Mouse (Mus musculus) heart, adult 18-20 months (tissue): ENCODE data around the gene Olfml3. TPM values are rescaled to one million over a fixed set of nuclear protein-coding genes. Genes with fewer than 3 reads are reported as not detected.
A peak's percentile ranks its signal among the peaks of the same experiment; 100 is the strongest.

Experiments used
- DNase-seq, 2 experiments: peaks; one replicate each; pipeline ENCODE4 v3.0.0; 2021 to 2022; ENCODE audit warnings: mixed read lengths in 1 of 2
- total RNA-seq, 2 experiments: library from RNA; stranded (reverse); gene quantifications; 2 replicates each; pipeline ENCODE4 v1.2.3; 2021

The Olfml3 gene
- total RNA-seq, 2 experiments from 2014 or later: 4.3 to 5.3 TPM

DNA sequence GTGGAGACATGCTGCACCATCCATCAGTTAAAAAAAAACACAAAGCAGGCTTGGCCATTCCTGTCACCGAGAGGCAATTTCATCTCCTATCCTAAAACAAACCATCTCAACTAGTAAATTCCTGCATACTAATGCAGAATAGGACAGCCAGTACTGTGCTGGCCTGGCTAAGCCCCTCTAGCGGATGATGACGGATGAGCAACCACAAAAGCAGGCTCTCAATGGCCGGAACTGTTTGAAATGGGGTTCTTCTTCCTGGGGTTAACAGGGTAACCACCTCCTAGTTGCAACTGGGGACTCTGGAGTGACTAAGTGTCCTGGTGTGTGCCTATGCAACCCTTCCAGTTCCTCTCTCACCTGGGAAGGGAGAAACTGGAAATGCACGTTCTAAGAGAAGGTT lies 2.5 kb upstream of the Olfml3 start:
- DNase-seq: no peak

DNA sequence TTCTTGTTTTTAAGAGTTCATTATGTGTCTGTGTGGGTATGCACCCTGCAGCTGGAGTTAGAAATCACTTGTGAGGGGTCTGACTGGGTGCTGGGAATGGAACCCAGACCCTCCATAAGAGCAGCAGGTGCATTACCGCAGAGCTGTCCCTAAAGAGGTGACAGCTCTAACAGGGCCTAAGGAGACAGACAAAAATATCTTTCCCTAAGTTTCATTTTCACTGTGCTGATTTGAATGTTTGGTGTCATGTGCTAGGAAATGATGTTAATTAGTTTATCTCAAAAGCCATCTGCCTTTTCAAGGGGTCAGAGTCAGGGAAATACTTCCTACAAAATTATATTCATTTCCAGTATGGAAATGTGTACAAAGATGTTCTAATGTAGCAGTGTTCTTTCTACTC lies 1.5 kb upstream of the Olfml3 start, which contains the start of gene Gm10964:
Gm10964 (plus strand) TSS at position 38 of the 400 bp plus-strand sequence.
- no peak for DNase-seq

DNA sequence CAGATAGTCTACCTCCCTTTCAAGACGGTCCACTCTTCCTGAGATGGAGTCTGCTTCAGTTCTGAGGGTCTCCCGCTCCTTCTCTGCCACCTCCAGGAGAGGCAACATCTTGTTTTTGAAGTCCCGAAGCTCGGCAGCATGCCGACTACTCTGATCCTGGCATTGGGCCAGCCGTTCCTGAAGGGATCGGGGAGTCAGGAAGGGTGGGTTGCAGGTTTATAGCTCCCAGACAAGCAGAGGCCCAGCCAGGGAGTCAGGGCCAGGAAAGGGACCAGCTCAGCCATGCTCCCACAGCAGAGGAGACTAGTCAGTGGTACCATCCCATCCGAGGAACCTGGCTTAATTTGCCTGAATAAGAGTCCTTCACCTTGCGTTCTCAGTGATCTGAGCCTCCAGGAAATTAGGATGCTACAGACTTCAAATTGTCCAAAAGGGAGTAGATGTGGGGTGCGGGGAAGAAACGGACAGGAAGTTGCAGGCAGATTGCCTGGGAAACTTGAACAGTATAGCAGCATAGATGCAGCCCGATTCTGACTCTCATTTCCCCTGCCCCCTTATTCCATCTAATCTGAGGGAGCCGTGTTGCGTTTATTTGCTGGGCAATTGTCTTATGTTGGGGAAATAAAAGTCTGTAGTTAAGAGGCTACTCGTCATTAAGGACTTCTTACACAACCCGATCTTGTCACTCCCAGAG lies 593 bp downstream of the Olfml3 start:
- peak; percentile 74 to 80 for DNase-seq

DNA sequence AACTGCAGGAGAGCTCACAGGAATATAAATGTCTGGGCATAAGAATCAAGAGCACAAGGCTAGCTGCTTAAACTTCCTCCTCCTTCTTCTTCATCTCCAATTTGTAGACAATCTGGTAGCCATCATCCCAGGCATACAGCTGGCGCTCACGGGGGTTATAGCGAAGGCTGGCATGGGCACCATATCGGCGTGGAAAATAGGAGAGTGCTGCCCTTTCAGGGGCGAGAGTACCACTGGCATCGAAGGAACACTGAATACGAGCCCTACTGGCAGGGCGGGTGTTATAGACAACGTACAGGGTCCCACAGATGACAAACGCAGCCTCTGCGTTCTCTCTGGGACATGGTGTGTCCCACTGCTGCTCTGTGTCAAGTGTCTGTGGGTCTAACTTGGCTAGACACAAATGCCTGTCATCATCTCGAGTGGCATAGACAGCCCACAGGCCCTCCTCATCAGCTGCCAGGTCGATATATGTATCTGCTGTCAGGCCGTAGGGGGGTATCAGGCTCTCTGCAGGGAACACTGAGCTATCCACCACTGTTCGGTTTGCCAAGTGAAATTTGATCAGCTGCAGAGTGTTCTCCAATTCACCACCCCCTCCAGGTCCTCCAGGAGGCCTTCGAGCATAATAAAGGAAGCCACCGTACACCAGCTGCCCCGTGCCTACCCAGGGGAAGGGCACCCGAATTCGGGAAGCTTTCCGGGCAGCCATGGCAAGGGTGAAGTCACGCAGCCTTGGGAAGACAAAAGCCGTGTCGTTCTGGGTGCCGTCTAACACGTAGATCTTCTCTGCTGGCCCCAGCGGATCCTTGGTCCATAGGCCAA lies 1.8 kb downstream of the Olfml3 start:
- DNase-seq: no peak

DNA sequence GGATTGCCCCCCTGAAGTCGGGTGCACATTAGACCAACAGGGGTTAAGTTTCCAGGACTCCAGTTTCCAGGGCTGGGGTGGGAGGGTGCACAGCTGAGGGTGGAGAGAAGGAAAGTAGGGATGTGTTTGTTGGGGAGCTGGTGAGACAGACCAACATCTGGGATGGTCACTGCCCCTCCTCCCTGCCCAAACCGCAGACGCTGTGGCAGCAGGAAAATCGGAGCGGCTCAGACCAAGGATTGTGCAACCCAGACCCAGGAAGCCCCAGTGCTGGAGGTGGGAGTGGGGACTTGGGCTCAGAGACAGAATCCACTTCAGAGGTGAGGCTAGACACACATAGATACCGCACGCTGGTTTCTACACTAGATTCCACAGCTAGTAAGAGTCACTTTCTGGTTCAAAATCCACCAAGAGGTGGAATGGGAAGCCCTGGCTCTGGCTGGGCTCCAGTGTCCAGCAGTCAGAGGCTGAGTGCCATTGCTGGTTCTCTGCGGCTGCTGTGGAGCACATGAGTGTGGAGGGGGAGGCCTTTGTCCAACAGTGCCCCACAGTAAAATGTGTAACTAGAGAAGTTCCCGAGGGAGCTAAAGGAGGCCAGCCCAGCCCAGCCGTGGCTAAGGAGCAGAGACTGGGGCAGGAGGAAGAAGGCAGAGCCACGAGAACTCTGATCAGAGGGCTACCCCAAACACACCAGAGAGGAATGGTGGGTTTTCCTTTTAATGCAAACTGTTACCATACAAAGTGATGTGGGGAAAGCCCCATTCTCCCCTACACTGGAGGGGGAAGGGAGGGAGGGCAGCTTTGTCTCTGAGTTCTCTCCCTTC lies 2.9 kb downstream of the Olfml3 start:
- DNase-seq: peak; percentile 66 to 76

DNA sequence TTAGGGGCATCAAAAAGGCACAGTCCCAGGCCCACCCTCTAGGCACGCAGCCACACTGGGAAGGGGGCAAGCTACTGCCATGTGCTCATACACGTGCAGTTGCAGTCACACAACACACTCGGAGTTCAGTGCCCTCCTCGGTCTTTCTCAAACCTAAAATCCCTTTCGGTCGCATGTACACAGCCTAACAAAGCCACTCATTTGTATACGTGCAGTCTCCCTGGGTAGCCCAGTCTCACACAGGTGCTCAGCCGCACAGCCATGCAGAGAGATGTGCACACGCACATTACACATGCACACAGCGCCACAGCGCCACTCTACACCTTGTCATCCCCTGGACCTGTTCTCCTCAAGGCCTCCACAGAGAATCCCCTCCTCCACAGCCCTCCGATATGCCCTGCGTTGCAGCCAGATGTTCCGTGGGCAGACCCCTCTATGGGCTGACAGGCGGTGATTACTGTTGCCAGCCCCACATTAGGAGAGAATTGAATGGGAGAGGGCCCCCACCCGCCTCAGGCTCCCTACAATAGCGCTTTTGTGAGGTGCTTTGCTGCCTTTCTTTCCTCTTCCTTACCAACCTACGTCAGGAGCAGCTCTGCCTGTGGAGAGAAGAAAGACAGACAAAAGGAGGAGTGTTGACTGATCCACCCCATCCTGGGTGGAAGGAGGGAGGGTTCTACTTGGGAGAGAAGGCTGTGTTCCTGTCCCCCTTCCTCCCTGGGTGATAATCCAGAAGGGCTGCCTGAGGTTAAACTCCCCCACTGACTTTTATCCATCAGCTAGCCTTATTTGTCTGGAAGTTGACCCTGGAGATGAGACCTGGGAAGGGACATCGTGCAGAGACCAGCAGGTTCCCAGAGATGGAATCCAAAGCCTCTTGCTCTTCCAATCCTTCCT lies 3.8 kb downstream of the Olfml3 start:
- peak in 1 of 2 experiments; percentile 28 for DNase-seq

DNA sequence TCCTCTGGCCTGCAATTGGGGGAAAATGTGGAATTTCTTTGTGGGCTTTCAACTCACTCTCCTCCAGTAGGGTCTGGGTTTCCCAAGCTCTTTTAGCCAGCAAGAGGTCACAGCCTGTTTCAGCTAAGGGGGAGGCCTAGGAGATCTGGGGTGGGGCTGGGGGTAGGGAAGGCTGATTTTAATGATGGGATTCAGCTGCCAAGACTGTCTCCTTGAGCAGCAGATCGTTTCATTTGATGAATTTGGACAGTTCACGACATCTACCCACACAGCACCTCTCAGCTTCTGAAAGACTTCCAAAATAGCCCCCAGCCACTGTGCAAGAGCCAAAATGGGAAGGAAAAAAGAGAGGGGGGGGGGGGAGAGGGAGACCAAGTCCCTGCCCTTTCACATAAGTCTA lies 4.6 kb downstream of the Olfml3 start:
- no peak for DNase-seq

DNA sequence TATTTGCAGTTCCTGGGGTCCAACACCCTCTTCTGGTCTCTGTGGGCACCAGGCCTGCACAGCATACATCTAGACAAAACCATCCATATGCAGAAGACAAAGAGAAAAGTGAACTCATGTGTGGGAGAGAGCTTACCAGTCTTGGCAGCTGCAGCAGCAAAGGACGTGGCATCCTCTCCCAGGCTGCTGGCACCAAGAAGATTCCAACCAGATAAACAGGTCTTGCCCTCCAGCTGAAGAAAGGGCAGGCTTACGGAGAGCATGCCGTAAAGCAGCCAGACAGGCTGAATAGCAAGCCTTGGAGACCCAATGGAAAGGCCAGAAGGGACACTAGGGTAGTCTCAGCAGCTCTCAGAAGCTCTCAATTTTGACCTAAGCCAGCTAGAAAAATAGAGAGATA lies 5.7 kb downstream of the Olfml3 start:
- no peak for DNase-seq

DNA sequence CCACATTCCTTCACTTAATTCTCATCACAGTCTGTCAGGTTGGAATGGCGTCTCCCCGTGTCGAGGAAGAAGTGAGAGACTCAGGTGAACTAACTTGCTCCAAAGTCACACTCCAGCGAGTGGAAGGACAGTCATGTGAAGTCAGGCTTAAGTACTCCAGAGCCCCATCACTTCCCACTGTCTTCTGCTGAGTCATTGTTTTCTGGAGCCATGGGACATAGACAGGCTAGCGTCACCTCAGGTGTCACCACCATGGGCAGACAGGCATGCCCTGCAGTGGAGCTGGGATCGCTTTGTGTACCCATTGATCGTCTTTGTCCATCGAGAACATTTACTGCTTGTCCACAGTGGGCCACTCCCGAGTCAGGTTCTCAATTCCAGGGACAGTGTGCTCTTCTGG lies 8.0 kb downstream of the Olfml3 start:
- DNase-seq: no peak

DNA sequence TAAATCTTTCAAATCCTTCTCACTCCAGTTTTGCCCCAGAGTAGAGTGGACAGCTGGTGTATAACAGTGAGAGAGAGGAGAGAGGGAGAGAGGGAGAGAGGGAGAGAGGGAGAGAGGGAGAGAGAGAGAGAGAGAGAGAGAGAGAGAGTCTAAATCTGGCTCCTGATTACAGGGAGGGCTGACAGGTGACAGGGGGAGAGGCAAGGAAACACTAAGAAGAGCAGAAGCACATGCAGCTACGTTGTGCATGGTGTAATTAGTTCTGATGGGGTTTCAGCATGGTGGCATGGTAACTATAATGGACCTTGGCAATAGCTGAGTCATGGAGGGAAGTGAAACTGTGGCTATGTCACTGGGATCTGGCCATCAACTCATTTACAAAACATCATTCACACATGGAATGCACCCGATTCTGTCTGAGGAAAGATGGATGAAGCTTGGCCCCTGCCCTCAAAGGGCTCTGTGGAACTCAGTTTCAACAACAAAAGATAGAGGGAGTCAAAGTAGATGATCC lies 9.9 kb downstream of the Olfml3 start:
- DNase-seq: no peak

DNA sequence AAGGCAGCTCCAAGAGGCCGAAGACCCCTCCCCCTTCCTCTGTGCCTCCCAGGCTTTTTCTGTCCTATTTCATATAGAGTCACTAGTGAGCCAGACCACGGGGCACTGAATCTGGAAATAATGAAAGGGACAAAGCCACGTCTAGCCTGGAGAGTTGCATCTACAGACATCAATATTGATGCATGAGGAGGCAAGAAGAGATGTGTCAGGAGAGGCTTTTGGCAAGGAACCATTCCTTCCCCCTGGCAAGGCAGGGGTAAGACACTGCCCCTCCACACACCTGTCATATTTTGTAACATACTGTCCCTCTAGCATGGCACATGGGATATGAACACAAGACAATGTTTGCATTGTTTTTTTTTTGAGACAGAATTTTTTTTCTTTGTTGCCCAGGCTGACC lies 11.2 kb downstream of the Olfml3 start:
- no peak for DNase-seq

DNA sequence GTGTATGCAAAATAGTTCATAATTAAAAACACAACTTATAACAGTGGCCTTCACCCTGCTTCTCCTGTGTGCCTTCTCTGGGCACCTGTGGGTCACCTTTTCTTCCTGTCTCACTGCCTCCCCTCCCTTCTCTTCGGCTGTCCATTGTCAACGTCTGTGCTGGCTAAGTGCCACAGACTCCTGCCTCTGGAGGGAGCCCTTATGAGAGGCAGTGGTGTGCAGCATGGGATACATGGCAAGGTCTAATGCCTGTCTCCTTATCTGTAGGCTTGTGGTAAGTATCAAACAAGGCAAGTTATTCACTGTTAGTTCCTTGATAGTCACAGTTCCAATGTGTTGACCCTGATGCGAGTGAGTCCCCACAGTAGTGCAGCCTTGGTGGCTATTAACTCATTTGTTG lies 13.7 kb downstream of the Olfml3 start:
- no peak for DNase-seq

DNA sequence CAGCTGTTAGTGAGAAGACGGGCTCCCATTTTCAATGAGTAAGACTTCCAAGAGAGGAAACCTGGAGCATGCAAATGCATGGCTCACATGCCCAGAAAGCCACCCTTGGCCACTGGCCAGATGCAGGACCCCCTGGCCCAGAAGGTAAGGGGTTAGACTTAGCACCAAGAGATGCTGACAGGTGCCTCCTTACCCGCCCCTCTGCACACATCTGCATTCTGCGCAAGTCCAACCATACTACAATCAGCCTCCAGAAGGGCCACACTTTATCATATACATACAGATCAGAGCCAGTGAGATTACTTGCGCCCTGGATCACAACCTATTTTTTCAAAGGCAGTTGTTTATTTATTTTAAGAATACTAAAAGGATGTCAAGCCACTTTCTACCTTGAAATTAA lies 19.1 kb downstream of the Olfml3 start:
- DNase-seq: no peak

DNA sequence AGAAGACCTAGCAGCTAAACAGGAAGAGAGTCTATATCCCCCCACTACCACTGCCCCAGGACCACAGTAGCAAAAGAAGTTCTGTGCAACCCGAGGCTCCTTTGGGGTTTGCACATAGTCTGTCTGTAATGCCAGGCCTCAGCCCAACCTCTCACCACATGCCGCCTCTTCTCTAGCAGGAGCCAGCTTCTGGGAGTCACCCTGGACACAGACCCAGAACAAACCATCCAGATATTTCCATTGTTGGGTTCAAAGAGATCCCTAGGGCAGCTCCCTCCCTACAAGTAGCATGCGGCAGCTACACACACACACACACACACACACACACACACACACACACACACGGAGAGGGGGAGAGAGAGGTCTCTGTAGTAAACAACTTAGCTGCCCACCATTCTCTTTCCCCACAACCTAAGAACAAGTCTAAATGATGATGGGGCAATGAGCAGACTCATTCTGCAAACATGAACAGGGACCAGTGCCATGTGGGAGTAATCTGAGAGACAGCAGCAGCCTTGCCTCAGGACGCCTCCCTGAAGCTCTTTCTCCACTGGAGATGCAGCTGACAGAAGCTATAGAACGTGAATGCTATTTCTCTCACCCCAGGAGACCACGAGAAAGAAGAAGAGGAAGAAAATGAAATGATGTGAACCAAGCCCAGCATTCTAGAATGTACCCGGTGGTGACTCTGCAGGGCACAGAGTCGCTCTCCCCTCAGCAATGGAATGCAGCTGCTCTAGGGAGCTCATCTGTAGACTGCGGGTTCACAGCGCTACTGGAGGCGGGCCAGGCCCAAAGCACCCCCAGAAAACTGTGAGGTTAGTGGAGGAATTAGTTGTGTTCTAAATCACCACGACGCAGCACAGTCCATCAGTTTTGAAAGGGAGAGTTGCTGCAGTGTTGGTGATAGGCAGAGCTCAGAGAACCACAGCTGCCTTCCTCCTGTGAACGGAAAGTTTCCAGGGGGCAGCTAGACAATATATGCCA lies 20.7 kb downstream of the Olfml3 start:
- peak; percentile 38 to 51 for DNase-seq

DNA sequence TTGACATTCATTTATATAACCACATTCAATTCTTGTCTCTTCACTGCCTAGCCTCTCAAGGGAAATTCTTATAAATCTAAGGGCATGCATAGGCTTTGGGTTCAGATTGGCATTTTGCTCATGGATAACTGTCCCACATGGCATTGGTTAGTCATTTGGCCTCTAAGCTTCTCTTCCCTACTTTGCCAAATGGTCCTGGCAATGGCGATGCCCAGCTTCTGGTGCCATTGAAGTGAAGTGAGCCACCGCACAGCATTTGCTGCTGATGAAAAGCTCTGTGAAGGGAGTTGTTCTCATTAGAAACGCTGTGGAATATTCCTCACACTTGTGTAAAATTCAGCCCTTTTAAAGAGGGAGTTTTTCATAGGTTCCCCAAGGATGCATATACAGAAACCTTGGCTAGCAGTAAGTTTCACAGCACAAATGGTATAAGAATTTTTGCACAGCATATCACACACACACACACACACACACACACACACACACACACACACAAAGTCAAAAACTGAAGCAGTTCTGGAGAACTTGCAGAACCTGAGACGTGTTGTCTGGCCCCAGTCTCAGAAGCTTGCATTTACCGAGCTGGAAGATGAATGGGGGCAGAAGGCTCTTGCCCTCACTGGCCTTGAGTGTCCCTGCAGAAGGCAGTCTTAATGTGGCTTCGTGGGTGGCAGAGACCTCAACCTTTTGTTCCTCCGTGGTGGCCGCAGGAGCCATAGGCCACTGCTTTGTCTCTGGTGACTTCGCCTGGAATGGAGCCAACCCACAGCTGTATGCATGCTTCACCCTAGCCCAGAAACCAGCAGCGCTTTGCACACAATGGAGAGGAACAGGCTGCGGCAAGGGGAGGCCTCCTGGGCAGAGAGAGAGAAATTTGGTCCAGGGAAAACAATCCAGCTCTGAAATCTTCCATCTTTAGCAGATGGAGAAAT lies 21.8 kb downstream of the Olfml3 start:
- peak; percentile 51 to 56 for DNase-seq

DNA sequence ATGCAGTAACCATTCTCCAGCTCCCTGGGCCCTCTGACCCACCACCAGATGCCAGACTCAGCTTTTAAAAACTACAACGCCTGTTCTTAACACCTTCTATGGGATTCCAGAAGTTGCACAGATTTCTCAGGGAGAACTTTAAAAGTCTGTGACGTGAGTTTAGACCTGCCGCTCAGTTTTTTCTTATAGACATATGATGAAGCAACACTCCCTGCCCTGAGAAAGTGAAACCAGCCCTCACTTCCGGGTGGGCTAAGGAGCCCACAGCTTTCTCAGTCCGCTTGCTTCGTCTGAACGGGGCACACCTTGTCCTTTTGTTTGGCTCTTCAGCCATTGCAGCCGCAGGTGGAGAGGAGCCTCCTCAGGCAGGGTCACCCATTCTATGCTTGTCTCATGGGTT lies 22.9 kb downstream of the Olfml3 start:
- DNase-seq: no peak

DNA sequence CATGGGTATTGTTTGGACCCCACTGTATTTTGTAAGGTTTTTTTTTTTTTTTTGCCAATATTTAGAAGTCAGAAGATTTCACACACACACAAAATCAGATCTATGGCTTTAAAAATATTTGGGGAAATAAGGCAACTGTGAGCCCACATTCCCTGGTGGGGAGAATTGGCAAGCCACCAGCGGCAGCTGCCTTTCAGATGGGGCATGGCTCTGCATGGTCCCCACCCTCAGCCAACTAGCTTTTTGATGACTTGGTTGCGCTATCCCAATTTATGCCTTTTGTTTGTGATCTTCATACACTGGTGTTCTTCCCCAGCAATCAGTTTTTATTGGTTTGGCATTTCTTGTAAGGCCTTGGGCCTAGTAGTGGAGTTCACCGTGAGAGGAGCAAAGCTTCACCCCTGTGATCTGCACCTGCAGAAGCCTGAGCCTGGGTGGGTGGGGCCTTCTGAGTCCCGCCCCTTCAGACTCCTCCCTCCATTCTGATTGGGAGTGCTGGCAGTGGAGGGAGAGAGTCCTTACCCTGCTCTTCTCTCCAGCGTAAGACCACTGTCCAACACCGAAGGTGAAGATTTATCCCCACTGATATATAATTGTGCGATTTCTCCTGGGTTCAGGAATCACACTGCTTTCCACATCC lies 23.4 kb downstream of the Olfml3 start:
- no peak for DNase-seq

DNA sequence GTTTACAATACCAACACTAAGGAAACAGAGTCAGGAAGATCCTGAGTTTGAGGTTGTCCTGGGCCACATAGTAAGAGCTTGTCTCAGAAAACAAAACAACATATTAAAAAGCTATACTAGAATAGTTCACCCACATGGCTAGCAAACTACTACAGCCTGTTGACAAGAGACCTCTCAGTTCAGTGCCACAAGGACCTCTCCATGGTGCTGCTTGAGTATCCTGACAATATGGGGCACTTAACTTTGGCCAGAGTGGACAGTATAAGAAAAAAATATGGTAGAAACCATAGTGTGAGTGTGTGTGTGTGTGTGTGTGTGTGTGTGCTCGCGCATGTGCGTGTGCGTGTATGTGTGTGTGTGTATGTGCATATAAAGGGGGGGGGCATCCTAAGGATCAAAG lies 25.6 kb downstream of the Olfml3 start:
- no peak for DNase-seq
